Mouse (Mus musculus): ENCODE measurements around the gene Cnn2. TPM values are rescaled to one million over a fixed set of nuclear protein-coding genes. Genes with fewer than 3 reads are reported as not detected.
"Not testable (repeated sequence)": the region's sequence is repeated elsewhere in the genome, so short reads cannot be mapped to it uniquely, and the experiment has no call there.

Gene Cnn2
- polyA plus RNA-seq, 1 experiment from 2014 or later: 218 TPM

DNA sequence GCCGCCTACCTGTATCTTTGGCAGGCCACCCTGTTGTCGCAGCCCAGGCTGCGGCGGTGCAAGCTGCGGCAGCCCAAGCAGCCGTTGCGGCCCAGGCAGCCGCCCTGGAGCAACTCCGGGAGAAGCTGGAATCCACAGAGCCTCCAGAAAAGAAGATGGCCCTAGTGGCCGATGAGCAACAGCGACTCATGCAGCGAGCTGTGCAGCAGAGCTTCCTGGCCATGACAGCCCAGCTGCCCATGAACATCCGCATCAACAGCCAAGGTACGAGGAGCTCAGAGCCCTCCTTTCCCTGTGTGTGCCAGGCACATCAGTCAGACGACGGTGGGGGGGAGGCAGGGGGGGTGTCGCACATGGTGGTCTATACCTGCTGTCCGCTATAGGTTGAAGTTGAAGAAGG is 37.7 kb upstream of the Cnn2 start:
- ATAC-seq (replicated peaks; ENCODE audit: extremely low read depth, insufficient read depth, low FRiP score): no peak
- Histone ChIP-seq H3K4me1 (ENCODE audit: control insufficient read depth, insufficient read depth, low read length) (peaks cover 10% of the 10 kb centered on the region; the same call in 1 of the 2 replicates), H3K27me3 (ENCODE audit: control insufficient read depth, insufficient read depth, low read length) (no peaks in the 10 kb centered on the region), H3K9me3 (replicated peaks; ENCODE audit: control insufficient read depth, low read length) (no peaks in the 10 kb centered on the region), H3K9ac (ENCODE audit: low read length) (no peak overlapping the region), H3K36me3 (ENCODE audit: control insufficient read depth, insufficient read depth) (peaks cover 14% of the 10 kb centered on the region), H3K27ac (ENCODE audit: low read length) (no peak overlapping the region), H3K4me3 (ENCODE audit: low read length) (no peak overlapping the region), H3K4me2 (ENCODE audit: low read depth, low read length) (no peak overlapping the region)
- 82% methylated on average over 18 of the region's 18 CpGs for WGBS

DNA sequence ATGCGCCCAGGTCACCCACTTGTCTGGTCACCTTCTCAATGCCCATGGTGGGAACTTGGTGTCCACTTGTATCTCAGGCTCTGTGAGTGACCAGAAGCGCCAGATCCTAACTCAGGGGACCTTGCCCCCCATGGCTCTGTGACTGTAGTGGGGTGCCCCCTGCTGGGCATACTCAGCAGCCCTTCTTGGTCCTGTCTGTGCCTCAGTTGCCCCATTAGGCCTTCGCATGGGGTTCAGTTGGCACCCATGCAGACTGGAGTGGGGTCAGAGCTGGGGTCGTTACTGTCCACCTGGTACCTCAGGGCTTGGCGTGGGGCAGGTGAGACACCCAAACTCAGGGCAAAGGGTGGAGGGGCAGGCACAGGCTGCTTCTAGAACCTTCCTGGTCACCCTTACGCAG is 34.4 kb upstream of the Cnn2 start:
- no peak for ATAC-seq (replicated peaks; ENCODE audit: extremely low read depth, insufficient read depth, low FRiP score)
- no peak overlapping the region for H3K4me3 ChIP-seq (ENCODE audit: low read length)
- 84% methylated on average over 6 of the region's 6 CpGs for WGBS
- peaks cover 14% of the 10 kb centered on the region for H3K36me3 ChIP-seq (ENCODE audit: control insufficient read depth, insufficient read depth)
- no peak overlapping the region for H3K9ac ChIP-seq (ENCODE audit: low read length)
- no peak overlapping the region for H3K4me2 ChIP-seq (ENCODE audit: low read depth, low read length)
- H3K27ac ChIP-seq (ENCODE audit: low read length): no peak overlapping the region
- H3K4me1 ChIP-seq (ENCODE audit: control insufficient read depth, insufficient read depth, low read length): no peaks in the 10 kb centered on the region
- no peaks in the 10 kb centered on the region for H3K27me3 ChIP-seq (ENCODE audit: control insufficient read depth, insufficient read depth, low read length)
- H3K9me3 ChIP-seq (replicated peaks; ENCODE audit: control insufficient read depth, low read length): no peaks in the 10 kb centered on the region

DNA sequence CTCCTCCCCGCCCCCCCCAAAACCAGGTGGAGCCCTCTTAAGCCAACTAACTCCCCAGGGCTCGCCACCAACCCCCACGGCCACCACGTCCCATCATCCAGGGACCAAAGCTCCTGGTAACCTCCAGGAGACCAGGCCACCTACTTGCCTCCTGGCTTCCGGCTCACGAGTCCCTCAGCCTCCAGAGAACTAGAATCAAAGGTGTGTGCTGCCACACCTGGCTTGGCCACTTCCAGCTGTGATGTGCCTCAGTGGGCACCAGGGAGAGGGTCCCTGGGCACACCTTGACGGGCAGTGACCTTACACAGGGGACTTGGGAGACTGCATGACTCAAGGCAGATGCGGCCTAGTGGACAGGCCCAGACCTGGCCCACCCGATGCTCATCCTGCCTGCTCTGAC is 32.7 kb upstream of the Cnn2 start:
- ATAC-seq (replicated peaks; ENCODE audit: extremely low read depth, insufficient read depth, low FRiP score): no peak
- Histone ChIP-seq H3K27ac (ENCODE audit: low read length) (no peak overlapping the region), H3K36me3 (ENCODE audit: control insufficient read depth, insufficient read depth) (peaks cover 9% of the 10 kb centered on the region), H3K9ac (ENCODE audit: low read length) (no peak overlapping the region), H3K4me3 (ENCODE audit: low read length) (no peak overlapping the region), H3K4me2 (ENCODE audit: low read depth, low read length) (no peak overlapping the region), H3K4me1 (ENCODE audit: control insufficient read depth, insufficient read depth, low read length) (peaks cover 2% of the 10 kb centered on the region), H3K27me3 (ENCODE audit: control insufficient read depth, insufficient read depth, low read length) (no peaks in the 10 kb centered on the region), H3K9me3 (replicated peaks; ENCODE audit: control insufficient read depth, low read length) (no peaks in the 10 kb centered on the region)
- WGBS: 67% methylated on average over 9 of the region's 9 CpGs

DNA sequence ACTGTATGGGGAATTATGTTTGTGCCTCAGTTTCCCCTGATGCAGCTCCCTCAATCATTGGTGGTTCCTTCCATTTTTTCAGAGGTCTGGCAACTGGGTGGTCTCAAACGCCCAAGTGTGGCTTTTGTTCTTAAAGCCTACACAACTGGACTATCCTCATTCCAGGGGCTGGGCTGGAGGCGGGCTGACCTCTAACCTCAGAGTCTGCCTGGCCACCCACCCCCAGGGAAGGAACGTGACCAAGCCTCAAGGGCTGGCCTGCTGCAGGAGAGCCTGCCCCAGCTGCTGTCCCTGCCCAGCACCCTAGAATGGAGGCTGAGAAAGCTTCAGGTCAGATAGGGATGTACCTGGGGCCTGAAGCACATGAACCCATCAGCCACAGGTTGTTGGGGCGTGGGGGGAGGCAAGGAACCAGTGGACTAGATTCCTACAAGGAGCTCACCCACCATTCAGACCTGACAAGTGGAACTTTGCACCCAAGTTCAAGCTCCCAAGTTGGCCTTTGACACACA is 31.7 kb upstream of the Cnn2 start:
- no peak overlapping the region for H3K9ac ChIP-seq (ENCODE audit: low read length)
- H3K4me2 ChIP-seq (ENCODE audit: low read depth, low read length): no peak overlapping the region
- no peak for ATAC-seq (replicated peaks; ENCODE audit: extremely low read depth, insufficient read depth, low FRiP score)
- no peaks in the 10 kb centered on the region for H3K9me3 ChIP-seq (replicated peaks; ENCODE audit: control insufficient read depth, low read length)
- no peaks in the 10 kb centered on the region for H3K27me3 ChIP-seq (ENCODE audit: control insufficient read depth, insufficient read depth, low read length)
- H3K36me3 ChIP-seq (ENCODE audit: control insufficient read depth, insufficient read depth): peaks cover 7% of the 10 kb centered on the region; the same call in 1 of the 2 replicates
- peaks cover 8% of the 10 kb centered on the region for H3K4me1 ChIP-seq (ENCODE audit: control insufficient read depth, insufficient read depth, low read length)
- no peak overlapping the region for H3K27ac ChIP-seq (ENCODE audit: low read length)
- no peak overlapping the region for H3K4me3 ChIP-seq (ENCODE audit: low read length)
- 39% methylated on average over 4 of the region's 4 CpGs for WGBS

DNA sequence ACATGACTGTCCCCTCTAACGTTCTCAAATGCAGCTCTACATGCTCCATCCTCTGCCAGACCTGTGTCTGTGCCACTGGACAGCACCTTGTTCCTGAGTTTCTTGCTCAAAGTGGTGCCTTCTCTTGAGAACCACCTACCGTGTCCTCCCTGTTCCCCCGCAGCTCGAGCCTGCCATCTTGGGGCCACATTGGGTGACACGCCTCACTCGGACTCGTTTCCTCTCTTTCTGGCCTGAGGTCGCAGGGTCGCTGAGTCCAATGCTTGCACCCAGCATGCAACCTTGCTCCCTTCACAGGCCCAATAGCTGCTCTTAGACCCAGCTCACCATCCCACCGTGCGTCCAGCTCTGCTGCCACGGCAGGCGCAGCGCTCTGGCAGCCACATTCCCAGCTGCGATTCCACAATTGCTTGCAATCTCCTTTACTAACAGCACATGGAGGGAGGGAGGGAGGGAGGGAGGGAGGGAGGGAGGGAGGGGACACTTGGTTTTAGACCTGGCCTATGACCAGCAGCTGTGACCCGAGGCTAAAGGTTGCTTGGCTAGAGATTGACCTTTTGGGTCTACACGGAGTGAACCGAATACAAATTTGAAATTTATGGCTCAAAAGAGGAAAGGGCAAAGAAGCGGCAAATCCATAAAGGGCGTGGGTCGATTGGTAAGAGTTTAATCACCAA is 30.1 kb upstream of the Cnn2 start:
- Histone ChIP-seq H3K36me3 (ENCODE audit: control insufficient read depth, insufficient read depth) (peaks cover 13% of the 10 kb centered on the region), H3K4me2 (ENCODE audit: low read depth, low read length) (peak overlapping the region; percentile 47; the same call in 1 of the 2 replicates), H3K4me1 (ENCODE audit: control insufficient read depth, insufficient read depth, low read length) (peaks cover 8% of the 10 kb centered on the region), H3K27ac (ENCODE audit: low read length) (no peak overlapping the region), H3K9me3 (replicated peaks; ENCODE audit: control insufficient read depth, low read length) (no peaks in the 10 kb centered on the region), H3K9ac (ENCODE audit: low read length) (no peak overlapping the region), H3K27me3 (ENCODE audit: control insufficient read depth, insufficient read depth, low read length) (no peaks in the 10 kb centered on the region), H3K4me3 (ENCODE audit: low read length) (no peak overlapping the region)
- WGBS: 18% methylated on average over 21 of the region's 21 CpGs
- no peak for ATAC-seq (replicated peaks; ENCODE audit: extremely low read depth, insufficient read depth, low FRiP score)

DNA sequence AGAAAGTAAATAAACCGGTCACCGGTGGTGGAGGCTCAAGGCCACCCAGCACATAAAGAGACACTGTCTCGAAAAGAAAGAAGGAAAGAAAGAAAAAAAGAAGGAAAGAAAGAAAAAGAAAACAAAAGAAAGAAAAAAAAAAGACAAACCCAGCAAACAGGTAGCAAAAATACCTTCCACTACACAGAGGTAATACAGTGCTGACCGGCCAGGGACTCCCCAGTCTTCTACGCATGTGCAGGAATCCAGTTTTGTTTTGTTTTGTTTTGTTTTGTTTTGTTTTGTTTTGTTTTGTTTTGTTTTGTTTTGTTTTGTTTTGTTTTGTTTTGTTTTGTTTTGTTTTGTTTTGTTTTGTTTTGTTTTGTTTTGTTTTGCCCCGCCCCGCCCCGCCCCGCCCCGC is 29.0 kb upstream of the Cnn2 start:
- Histone ChIP-seq H3K36me3 (ENCODE audit: control insufficient read depth, insufficient read depth) (peaks cover 18% of the 10 kb centered on the region), H3K4me3 (ENCODE audit: low read length) (peak overlapping the region; percentile 78), H3K4me2 (ENCODE audit: low read depth, low read length) (peak overlapping the region; percentile 89)
- H3K27me3 ChIP-seq (ENCODE audit: control insufficient read depth, insufficient read depth, low read length); H3K27ac ChIP-seq (ENCODE audit: low read length); H3K9me3 ChIP-seq (replicated peaks; ENCODE audit: control insufficient read depth, low read length); H3K9ac ChIP-seq (ENCODE audit: low read length); H3K4me1 ChIP-seq (ENCODE audit: control insufficient read depth, insufficient read depth, low read length); ATAC-seq (replicated peaks; ENCODE audit: extremely low read depth, insufficient read depth, low FRiP score): not testable (repeated sequence)
- WGBS: 39% methylated on average over 10 of the region's 10 CpGs

DNA sequence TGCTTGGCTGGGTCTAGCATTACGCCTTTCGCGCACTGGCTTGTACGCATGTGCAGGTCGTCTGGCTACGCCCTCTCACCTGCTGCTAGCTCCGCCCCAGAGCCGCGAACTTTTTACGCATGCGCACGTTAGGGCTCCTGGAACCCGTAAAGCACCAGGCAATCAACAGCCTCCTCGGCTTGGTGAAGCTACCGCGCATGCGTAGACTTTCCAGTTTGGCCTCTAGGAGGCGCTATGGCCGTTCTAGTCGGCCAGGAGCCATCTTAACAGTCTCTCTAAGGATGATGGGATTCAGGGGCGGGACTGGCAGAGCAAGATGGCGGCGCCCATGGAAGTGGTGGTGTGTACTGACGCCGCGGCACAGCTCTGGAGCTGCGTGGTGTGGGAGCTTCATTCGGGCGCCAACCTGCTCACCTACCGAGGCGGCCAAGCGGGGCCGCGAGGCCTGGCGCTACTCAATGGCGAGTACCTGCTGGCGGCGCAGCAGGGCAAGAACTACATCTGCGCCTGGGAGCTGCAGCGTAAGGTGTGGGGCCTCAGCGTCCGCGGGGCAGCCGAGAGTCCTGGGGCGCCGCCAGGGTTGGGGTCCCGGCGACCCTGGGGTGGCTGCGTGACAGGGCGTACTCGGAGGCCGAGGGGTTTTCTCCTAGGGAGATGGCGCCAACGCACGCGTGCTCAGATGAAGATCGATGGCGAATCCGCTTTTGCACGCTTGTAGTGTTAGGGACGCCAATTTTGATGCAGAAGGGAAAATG is 28.4 kb upstream of the Cnn2 start, which contains the start of gene Wdr18:
Gene Wdr18, plus strand, starts transcription at position 306 of the 755 bp plus-strand sequence.
- under 1% methylated on average over 61 of the region's 61 CpGs for WGBS
- Histone ChIP-seq H3K9ac (ENCODE audit: low read length) (peak within 1 kb of the TSS; percentile 77), H3K4me1 (ENCODE audit: control insufficient read depth, insufficient read depth, low read length) (peaks cover 8% of the 10 kb centered on the region), H3K36me3 (ENCODE audit: control insufficient read depth, insufficient read depth) (peaks cover 24% of the 10 kb centered on the region), H3K4me2 (ENCODE audit: low read depth, low read length) (peak within 1 kb of the TSS; percentile 89), H3K27me3 (ENCODE audit: control insufficient read depth, insufficient read depth, low read length) (no peaks in the 10 kb centered on the region), H3K27ac (ENCODE audit: low read length) (peak within 1 kb of the TSS; percentile 63; the same call in 1 of the 2 replicates), H3K4me3 (ENCODE audit: low read length) (peak within 1 kb of the TSS; percentile 78), H3K9me3 (replicated peaks; ENCODE audit: control insufficient read depth, low read length) (no peaks in the 10 kb centered on the region)
- peak; percentile 96 for ATAC-seq (replicated peaks; ENCODE audit: extremely low read depth, insufficient read depth, low FRiP score)

DNA sequence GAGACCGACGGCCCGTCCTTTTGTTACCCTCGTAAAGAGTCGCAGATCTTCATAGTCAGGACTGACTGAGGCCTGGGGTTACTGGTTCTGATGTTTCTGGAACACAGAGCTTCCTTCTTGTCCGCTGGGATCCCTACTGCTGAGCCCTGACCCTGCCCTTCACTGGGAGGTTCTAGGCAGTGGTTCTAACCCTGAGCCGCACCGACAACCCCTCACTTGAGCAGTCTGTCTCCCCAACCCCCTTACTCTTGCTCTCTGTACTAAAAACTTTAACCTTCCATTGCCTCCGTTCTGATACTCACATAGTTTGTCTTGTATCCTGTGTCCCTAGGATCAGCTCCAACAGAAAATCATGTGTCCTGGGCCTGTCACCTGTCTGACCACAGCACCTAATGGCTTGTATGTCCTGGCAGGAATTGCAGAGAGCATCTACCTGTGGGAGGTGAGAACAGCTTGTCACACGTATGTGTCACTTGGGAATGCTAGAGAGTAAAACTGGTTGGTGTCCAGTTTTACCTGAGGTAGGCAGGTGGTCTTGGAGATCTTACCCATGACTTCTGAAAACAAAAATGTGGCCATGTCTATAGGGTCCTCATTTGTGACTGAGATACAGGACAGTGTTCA is 27.6 kb upstream of the Cnn2 start:
- no peak overlapping the region for H3K27ac ChIP-seq (ENCODE audit: low read length)
- no peaks in the 10 kb centered on the region for H3K27me3 ChIP-seq (ENCODE audit: control insufficient read depth, insufficient read depth, low read length)
- peak overlapping the region; percentile 78 for H3K4me3 ChIP-seq (ENCODE audit: low read length)
- H3K9me3 ChIP-seq (replicated peaks; ENCODE audit: control insufficient read depth, low read length): no peaks in the 10 kb centered on the region
- peak overlapping the region; percentile 77 for H3K9ac ChIP-seq (ENCODE audit: low read length)
- 13% methylated on average over 10 of the region's 10 CpGs for WGBS
- H3K4me2 ChIP-seq (ENCODE audit: low read depth, low read length): peak overlapping the region; percentile 89
- H3K4me1 ChIP-seq (ENCODE audit: control insufficient read depth, insufficient read depth, low read length): peaks cover 8% of the 10 kb centered on the region
- ATAC-seq (replicated peaks; ENCODE audit: extremely low read depth, insufficient read depth, low FRiP score): no peak
- H3K36me3 ChIP-seq (ENCODE audit: control insufficient read depth, insufficient read depth): peaks cover 28% of the 10 kb centered on the region
